In the genomic region with DNA sequence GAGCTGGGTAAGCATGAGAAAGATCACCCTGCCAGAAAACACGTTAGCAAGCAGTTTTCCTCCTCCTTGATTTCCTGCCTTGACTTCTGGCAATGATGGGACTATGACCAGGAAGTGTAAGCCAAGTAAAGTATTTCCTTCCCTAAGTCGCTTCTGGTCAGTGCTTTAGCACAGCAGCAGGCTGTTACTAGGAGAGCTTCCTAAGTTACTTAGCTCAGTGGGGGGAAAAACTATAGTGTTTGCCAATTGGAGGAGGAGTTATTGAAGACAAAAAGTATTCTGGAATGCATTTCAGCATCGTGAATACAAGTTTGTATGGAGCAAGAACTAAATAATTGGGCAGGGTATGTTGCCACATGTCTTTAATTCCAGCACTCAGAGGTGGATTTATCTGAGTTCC, we compare ENCODE assay signal across 22 mouse cellular contexts. TPM values are rescaled to one million over a fixed set of nuclear protein-coding genes. Genes with fewer than 3 reads are reported as not detected.
"Had no signal": no experiment of that assay in that cellular context is flagged by ENCODE, and none has a peak within 500 bp of the region (broad histone marks: within the 10 kb centered on the region; RNA-seq: fewer than 3 reads in every experiment).

No protein-coding gene starts in this region.

- H3K27me3 ChIP-seq: neural tube, embryonic 15.5 days had no signal

- H3K9me3 ChIP-seq: neural tube, embryonic 15.5 days had no signal

- H3K4me2 ChIP-seq: neural tube, embryonic 15.5 days had no signal

- H3K27ac ChIP-seq: liver, embryonic 14.5 days; midbrain, embryonic 10.5 days; neural tube, embryonic 15.5 days; stomach, postnatal 0 days had no signal

- H3K4me1 ChIP-seq: midbrain, embryonic 10.5 days; neural tube, embryonic 15.5 days had no signal

- H3K4me3 ChIP-seq: midbrain, embryonic 10.5 days; myocyte; neural tube, embryonic 15.5 days had no signal

- H3K9ac ChIP-seq: liver, embryonic 14.5 days; neural tube, embryonic 15.5 days had no signal

- H3K36me3 ChIP-seq: midbrain, embryonic 10.5 days; neural tube, embryonic 15.5 days had no signal

- DNase-seq: kidney, adult 11 months; kidney, postnatal 14 days; lung, adult 18-20 months; lung, postnatal 4 days; midbrain, embryonic 14.5 days; right cerebral cortex, adult 18-20 months; thymus, postnatal 4 days had no signal

RNA-seq across cellular contexts. Expression of gene Rfpl4, which starts 4.0 kb away (rescaled TPM):
- total RNA-seq: layer of hippocampus, adult 8-10 months; layer of hippocampus, postnatal 14 days; left cerebral cortex, adult 18-20 months; left cerebral cortex, postnatal 14 days; liver, adult 2 months; megakaryocyte, adult 5-6 weeks had no signal
- polyA plus RNA-seq: kidney, embryonic 14.5 days; large intestine, adult 2 months; limb, embryonic 11.5 days; liver, adult 2 months; liver, embryonic 14.5 days; midbrain, embryonic 10.5 days; midbrain, embryonic 14.5 days; myocyte; neural tube, embryonic 11.5 days; neural tube, embryonic 15.5 days; stomach, postnatal 0 days had no signal

RNA-seq across cellular contexts. Expression of gene Rasl2-9, which starts 13.0 kb away (rescaled TPM):
- total RNA-seq: layer of hippocampus, postnatal 14 days had no signal
- polyA plus RNA-seq: neural tube, embryonic 11.5 days had no signal

RNA-seq across cellular contexts. Expression of gene Vmn1r55, which starts 36.8 kb away (rescaled TPM):
- total RNA-seq: layer of hippocampus, postnatal 14 days; left cerebral cortex, adult 18-20 months; left cerebral cortex, postnatal 14 days; liver, adult 2 months; megakaryocyte, adult 5-6 weeks had no signal
- polyA plus RNA-seq: kidney, embryonic 14.5 days; large intestine, adult 2 months; liver, adult 2 months; liver, embryonic 14.5 days; midbrain, embryonic 10.5 days; myocyte; neural tube, embryonic 11.5 days; stomach, postnatal 0 days had no signal
